Mouse (Mus musculus): ENCODE measurements around the gene Colca2. TPM values are rescaled to one million over a fixed set of nuclear protein-coding genes. Genes with fewer than 3 reads are reported as not detected.

The Colca2 gene
- total RNA-seq, 2 experiments from 2014 or later, result not detected

DNA sequence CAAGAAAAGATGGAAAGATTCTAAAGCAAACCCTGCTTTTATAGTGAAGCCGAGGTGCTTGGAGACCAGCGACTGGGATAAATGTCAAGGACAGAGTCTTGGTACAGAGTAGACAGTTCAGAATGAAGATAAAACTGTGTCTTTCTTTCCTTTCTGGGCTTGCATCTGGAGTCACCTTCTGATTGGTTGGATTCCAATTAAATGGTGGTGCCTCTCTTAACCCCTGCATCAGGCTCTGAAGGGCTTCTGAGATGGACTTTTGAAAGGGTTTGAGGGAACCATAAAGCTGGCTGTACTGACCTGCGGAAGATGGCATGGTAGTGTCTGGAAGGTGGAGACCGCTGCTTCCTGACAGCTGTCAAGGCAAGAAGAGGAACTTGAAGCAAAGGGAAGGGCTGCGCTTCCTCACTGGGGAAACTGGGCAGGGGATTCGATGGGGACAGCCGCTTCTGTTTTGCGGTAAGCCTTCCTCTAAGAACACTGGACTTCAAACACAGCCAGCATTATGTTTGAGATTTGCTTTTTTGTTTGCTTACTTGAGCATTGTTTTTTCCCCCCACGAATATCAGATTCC is 4.7 kb downstream of the Colca2 start:
- ATAC-seq (replicated peaks; ENCODE audit: poor library complexity, severe bottlenecking), result peak; percentile 94

DNA sequence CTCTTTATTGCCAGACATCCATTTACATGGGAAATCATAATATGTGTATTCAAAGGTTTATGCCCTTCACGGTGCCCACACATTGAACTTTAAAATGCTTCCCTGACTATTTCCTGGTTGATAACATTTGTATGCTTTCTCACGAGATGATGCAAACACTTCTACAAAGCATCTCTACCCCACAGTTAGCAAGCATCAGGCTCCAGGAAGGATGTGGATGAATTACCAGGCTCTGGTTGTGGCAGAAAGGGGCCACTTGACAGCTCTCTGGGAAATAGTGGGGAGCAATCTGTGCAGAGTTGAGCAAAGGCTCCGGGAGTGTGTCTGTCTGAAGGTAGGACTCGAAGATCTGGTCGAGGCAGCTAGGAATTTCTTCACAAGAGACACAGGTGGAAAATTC is 6.3 kb downstream of the Colca2 start:
- ATAC-seq (replicated peaks; ENCODE audit: poor library complexity, severe bottlenecking), result no peak

DNA sequence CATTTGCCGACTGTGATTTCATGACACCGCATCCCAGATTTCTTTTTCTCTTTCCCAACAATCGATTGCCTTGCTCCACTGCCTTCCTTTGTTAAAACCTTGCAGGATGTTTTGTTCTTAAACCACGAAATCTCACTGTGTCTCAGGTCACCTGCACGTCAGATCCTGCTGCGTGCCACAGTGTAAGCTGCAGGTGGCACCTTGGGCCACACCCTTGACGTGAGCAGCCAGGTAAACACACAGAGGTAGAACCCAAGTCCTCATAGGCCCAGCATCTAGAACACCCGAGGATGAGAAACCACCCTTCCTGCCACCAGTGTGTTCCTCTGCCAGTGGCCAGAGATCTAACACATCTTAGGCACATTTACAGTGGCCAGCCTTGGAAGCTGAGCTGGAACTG is 7.3 kb downstream of the Colca2 start:
- ATAC-seq (replicated peaks; ENCODE audit: poor library complexity, severe bottlenecking), result no peak

DNA sequence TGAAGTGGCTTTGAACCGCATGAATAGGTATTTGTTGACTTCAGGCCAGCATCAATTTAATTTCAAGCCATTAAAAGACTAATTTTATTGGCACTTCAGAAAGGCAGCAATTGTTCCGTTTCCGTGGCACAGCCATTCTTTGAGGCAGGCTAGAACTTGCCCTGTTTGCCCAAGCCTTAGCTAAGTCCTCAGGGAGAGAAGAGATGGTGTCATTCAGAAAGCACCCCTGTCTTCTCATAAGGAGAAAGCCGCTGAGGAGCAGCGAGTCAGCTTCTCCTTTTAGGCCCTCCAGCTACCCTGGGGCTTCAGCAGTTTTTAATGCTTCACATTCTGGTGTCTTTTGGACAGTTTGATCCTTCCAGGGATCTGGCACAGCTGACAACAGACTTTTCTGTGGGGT is 9.5 kb downstream of the Colca2 start:
- ATAC-seq (replicated peaks; ENCODE audit: poor library complexity, severe bottlenecking), result no peak

DNA sequence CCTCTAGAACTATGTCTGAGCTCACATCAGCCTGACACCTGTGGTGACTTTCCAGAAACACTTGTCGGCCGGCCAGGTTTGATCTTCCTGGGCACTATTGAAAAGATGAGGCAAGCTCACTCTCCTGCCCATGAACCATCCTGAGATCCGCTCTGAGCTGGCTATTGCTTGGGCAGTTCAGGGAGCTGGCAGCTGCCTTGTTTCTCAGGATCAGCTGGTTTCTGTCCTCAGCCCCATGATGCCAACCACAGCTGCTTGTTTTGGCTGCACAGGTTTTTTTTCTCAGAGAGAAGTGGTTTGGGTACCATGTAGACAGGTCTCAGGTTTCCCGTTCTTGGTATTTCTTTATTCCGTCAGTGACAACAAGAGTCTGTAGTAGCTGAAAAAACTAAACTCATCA is 19.9 kb downstream of the Colca2 start:
- ATAC-seq (replicated peaks; ENCODE audit: poor library complexity, severe bottlenecking), result no peak

DNA sequence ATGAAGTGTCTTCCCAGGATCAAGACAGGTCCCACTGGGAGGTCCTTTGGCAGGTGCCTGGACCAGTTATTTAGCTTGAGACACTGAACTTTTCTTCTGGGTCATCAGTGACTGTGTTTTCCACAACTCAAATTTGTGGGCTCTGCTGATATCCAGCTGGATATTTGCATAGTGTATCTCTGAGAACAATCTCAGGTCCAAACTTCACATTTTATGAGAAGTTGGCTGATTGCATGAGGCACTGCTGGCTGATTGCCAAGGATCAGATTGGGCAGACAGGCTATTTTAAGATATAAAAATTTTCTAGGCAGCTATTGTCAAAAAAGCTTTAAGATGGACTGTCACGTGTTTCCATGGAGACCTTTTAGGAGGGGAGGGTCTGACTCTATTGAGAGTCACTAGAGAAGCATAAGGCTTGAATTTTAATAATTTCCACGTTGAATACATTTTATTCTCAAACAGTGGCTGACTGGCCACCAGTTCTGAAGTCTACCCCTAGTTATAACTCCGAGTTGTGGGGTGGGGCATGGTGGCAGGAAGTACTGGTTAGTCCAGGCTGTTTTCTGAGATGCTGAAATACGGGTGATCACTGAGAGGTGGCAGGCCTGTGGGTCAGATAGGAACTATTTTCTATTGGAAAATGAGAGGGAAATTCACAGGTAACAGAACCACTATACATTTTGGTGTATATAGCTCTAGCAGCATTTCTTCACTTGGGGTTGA is 21.4 kb downstream of the Colca2 start:
- no peak for ATAC-seq (replicated peaks; ENCODE audit: poor library complexity, severe bottlenecking)

DNA sequence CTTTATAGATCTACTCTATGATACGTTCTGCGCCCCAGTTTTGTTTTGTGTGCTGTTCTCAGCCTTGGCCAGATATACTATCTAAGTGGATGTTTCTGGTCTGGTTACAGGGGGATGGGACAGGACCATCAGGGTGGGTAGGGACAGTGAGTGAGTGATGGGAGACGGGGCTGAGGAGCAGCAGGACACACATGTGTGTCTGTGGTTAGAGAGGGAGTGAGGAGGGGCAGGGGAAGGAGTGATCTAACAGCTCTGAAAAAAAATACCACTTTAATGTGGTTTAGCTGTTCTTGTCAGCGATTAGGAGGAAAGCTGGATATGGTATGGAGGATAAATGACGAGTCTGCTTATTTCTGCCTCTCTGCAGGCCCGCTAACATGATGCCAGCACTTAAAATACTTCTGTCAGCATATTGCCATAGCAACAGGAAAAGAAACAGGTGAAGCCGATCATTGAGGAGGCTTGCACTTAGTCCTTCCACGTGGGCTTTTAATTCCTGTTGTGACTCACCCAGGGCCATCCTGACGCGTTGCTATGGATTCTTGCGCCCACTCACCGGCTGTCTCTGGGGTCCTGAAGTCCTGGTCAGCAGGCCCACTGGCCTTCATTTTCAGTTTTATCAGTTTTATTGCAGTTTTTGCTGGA is 39.5 kb downstream of the Colca2 start:
- ATAC-seq (replicated peaks; ENCODE audit: poor library complexity, severe bottlenecking), result 0 out of 2 replicates have a peak, but pooled peaks have one; percentile 3

DNA sequence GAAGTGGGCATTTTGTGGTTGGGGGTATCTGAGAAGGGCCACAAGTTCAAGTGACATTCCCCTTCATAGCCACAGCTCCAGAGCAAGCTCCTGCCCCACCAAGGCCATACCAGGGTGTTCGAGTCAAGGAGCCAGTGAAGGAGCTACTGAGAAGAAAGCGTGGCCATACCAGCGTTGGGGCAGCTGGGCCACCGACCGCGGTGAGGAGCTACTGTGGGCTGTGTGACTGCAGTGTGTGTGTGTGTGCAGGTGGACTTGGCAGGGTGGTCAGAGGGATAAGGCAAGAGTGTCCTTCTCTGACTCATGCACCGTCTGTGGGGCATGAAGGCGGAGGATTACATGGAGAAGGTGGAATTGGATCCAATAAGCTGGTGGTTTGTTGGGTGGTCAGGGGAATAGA is 46.2 kb downstream of the Colca2 start:
- no peak for ATAC-seq (replicated peaks; ENCODE audit: poor library complexity, severe bottlenecking)

DNA sequence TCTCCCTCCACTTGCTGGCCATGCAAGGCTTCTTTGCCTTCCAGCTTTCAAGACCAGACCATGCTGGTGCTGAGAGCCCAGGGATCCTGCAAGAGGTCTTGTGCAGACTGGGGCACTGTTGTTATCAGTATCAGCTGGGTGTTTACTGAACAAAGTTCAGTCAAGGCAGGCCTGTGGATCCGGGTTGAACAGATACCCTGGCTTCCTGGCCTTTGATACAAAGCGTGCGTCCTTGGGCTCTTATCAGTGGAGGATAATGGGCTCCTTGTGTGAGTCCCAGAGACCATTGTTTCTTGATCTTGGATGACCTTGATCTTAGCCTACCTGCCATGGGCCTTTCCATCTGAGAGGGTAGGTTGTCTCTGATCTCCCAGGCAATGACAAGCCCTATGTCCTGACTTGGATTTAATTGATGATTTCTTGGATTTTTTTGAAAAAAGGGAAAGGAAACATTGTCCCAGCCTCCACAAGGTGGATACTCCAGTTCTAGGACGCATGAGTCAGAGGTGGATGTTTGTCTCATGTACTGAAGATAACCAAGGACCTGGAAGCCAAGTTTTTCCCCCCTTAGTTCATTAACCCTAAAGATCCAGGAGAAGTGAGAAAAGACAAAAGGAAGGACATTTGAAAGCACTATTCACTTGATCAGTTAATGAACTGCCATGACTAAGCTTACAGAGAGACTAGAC is 47.5 kb downstream of the Colca2 start:
- no peak for ATAC-seq (replicated peaks; ENCODE audit: poor library complexity, severe bottlenecking)

DNA sequence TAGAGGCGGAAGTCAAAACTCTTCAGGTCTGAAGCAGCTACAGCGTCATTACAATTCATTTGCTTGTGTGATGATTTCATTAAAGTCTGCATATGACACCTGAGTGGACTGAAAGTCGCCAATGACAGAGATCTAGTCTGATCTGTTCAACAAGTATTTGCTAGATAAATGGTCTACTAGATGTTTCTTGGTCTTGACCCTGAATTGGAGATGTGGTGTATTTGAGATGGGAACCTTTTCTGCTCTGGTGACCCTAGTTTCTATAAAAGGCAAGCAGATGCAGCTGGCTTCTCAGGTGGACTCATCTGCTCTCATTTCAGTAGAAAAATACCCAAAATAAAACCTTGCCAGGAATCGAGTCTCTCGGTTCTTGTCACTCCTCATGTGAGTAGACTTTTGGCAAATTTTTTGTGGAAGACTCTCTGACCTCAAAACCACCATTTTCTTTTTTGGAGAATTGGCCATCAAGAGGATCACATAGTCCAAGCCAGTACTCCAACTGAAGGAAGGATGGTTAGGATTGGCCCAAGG is 52.7 kb downstream of the Colca2 start:
- no peak for ATAC-seq (replicated peaks; ENCODE audit: poor library complexity, severe bottlenecking)

Other genes starting within 250 kb of the Colca2 start
- not detected in 2 replicates for gene Btg4, start 217.7 kb downstream of the Colca2 start, total RNA-seq (2014; fragmentation: Nextera tagmentation)
- not detected in 2 replicates for gene Btg4, start 217.7 kb downstream of the Colca2 start, total RNA-seq (2017)
- gene Layn, start 201.5 kb downstream of the Colca2 start, total RNA-seq (2014; fragmentation: Nextera tagmentation), result 5.2 and 12.4 TPM in 2 replicates
- 17.6 and 35.0 TPM in 2 replicates for gene Layn, start 201.5 kb downstream of the Colca2 start, total RNA-seq (2017)
- gene 4833427G06Rik, start 176.5 kb downstream of the Colca2 start, total RNA-seq (2014; fragmentation: Nextera tagmentation), result not detected in 2 replicates
- gene 4833427G06Rik, start 176.5 kb downstream of the Colca2 start, total RNA-seq (2017), result not detected in 2 replicates
- gene Gm32742, start 113.1 kb downstream of the Colca2 start, total RNA-seq (2014; fragmentation: Nextera tagmentation), result 0.70 TPM in 1 of 2 replicates, not detected in the other
- 0.21 and 0.26 TPM in 2 replicates for gene Gm32742, start 113.1 kb downstream of the Colca2 start, total RNA-seq (2017)
- not detected in 2 replicates for gene Pou2af1, start 64.9 kb downstream of the Colca2 start, total RNA-seq (2014; fragmentation: Nextera tagmentation)
- not detected in 2 replicates for gene Pou2af1, start 64.9 kb downstream of the Colca2 start, total RNA-seq (2017)
- not detected in 2 replicates for gene 1810046K07Rik, start 50.3 kb upstream of the Colca2 start, total RNA-seq (2014; fragmentation: Nextera tagmentation)
- gene 1810046K07Rik, start 50.3 kb upstream of the Colca2 start, total RNA-seq (2017), result not detected in 2 replicates

Data from granulocyte monocyte progenitor cell, adult 5-6 weeks (primary cell).